Mouse (Mus musculus) megakaryocyte, embryonic 14.5 days (primary cell): ENCODE measurements around the gene Ifi213. TPM values are rescaled to one million over a fixed set of nuclear protein-coding genes. Genes with fewer than 3 reads are reported as not detected.
"Not testable (repeated sequence)": the region's sequence is repeated elsewhere in the genome, so short reads cannot be mapped to it uniquely, and the experiment has no call there.

ENCODE experiments used
- H3K27me3 ChIP-seq: replicated peaks from 2 replicates; pipeline ENCODE3; 2012; ENCODE audit warnings: inconsistent platforms
- H3K36me3 ChIP-seq: replicated peaks from 2 replicates; pipeline ENCODE3; 2012; ENCODE audit warnings: low read length, inconsistent platforms, mixed read lengths
- H3K4me1 ChIP-seq: 2 replicates; pipeline ENCODE4 v1.6.1; 2012; ENCODE audit warnings: inconsistent platforms
- H3K4me3 ChIP-seq: replicated peaks from 2 replicates; pipeline ENCODE3; 2012; ENCODE audit warnings: moderate library complexity, mild to moderate bottlenecking, inconsistent platforms
- H3K9me3 ChIP-seq: 2 replicates; pipeline ENCODE4 v1.6.1; 2012; ENCODE audit warnings: inconsistent platforms
- FLI1 ChIP-seq: IDR thresholded peaks from 2 replicates; pipeline ENCODE4 v1.6.1; 2012; ENCODE audit warnings: low read length, inconsistent platforms, mixed read lengths
- GATA1 ChIP-seq: IDR thresholded peaks from 3 replicates; pipeline ENCODE4 v1.6.1; 2012; ENCODE audit warnings: mixed read lengths, low read length, inconsistent platforms, borderline replicate concordance
- polyA plus RNA-seq: library from polyadenylated mRNA; stranded (reverse); fragments of >175 nt; gene quantifications from 2 replicates; pipeline ENCODE4 v1.2.3, GENCODE M21; 2012; ENCODE audit warnings: low replicate concordance; ENCODE audit not compliant: insufficient read depth

The Ifi213 gene
- polyA plus RNA-seq: not detected in 2 replicates

DNA sequence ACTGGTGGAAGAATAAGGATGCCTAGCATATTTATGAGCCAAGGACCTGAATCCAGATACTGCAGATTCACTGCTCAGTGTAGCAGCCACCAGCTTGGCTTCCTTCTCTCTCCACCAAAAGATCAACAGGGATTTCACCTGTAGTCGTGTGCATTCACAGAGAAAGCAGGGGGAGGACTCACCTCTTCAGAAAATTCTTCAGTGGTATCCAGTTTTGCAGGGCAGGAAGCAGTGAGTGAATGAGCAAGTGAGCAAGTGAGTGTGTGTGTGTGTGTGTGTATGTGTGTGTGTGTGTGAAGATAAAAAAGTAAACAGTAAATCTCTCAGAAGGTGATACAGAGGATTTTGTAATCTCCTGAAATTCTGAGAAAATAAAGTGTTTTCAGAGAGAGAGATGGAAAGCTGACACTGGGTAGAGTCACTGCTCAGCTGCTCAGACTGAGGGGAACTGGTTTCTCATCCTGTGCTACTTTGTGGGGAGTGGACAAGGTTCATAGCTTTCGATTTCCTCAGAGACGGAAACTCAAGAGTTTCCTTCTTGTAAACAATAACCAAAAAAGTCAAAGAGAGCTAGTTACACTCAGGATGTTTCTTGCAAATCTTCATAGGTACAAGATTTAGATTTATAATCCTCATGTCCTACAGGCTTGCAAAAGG lies at the start of gene Ifi213:
Gene Ifi213 (minus strand): TSS at position 437 of the 657 bp plus-strand sequence.
- H3K4me3 ChIP-seq, H3K9me3 ChIP-seq, H3K36me3 ChIP-seq, H3K4me1 ChIP-seq, H3K27me3 ChIP-seq: not testable (repeated sequence)

DNA sequence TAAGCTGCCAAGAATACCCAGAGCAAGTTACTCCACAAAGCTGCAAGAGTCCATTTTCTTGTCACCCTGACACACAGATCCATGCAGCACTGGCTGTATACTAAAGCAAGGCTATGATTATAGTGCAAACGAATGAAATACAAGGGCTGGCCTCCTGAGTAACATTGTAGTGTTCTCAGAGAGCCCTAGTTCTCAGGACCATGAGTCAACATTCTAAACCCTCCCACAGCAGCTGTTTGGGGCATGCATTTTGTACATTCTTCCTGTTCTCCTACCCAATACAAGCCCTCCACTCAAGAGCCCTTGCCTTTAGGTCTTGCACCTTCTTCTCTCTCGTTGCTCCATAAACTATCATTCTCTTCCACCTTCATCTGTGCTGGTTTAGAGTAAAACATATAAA lies 46.3 kb upstream of the Ifi213 start:
- Histone ChIP-seq H3K27me3 (no peaks in the 10 kb centered on the region), H3K4me3 (no peak overlapping the region), H3K4me1 (no peaks in the 10 kb centered on the region), H3K9me3 (no peaks in the 10 kb centered on the region), H3K36me3 (no peaks in the 10 kb centered on the region)
- TF ChIP-seq FLI1 (no peak), GATA1 (no peak)

DNA sequence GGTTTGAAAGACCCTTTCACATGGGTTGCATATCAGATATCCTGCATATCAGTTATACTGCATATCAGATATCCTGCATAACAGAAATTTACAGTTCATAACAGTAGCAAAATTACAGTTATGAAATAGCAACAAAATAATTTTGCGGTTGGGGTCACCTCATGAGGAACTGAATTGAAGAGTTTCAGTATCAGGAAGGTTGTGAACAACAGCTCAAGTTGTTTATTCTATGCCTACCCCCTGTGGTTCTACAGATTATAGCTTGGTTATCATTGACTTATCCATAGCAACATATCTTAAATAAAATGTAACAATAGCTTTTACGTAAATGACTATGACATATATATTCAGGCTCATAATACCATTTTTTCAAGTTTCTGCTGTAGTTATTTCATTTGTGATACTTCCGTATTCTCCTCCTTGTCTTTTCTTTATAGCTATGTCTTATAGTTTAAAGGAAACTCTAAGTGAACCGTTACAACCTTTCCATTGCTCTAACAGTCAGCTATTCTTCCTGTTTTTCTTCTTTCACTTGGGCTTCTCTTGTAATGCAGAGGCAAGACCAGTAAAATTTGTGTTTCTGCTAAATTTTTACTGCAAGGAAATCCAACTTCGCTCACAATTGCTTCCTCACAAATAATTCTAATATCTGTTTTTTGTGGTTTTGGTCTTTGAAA lies 35.0 kb upstream of the Ifi213 start:
- Histone ChIP-seq H3K4me1 (no peaks in the 10 kb centered on the region), H3K27me3 (no peaks in the 10 kb centered on the region), H3K4me3 (no peak overlapping the region), H3K36me3 (no peaks in the 10 kb centered on the region), H3K9me3 (no peaks in the 10 kb centered on the region)
- TF ChIP-seq GATA1 (no peak), FLI1 (no peak)

DNA sequence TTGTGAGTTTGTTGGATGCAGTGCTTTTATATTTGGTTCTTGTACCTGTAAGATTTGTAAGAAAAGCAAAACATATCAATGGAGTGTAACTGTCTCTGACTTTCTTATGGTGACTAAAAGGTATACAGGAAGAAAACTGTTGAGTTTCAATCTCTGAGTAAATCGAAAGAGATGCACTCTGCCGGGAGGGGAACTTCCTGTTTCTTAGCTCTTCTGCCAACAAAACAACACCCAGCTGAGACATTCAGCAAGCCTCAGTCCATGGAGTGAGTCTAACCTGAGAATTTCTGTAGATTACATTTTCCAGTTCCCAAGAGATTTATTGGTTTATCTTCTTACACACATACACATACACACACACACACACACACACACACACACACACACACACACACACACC lies 31.5 kb upstream of the Ifi213 start, which contains the start of gene Ifi209:
Gene Ifi209 (plus strand): TSS at position 296 of the 400 bp plus-strand sequence.
- H3K4me1 ChIP-seq, H3K4me3 ChIP-seq, H3K9me3 ChIP-seq, H3K27me3 ChIP-seq, H3K36me3 ChIP-seq: not testable (repeated sequence)

DNA sequence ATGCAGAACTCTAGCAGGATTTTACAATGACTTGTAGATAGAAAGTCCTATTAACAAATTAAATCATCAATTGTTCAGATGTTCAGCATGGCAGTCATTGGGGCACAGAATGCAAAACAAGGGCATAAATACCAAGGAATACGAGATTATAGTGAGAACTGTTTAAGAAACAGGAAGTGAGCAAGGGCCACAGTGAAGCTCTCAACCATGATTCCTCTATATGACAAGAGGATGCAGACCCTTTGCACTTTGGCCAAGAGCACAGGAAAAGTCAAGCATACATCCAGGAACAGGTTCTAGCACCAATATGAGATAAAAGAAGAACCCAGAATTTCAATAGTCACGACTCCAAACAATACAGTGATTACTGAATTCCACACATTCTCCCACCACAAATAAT lies 27.6 kb upstream of the Ifi213 start:
- TF ChIP-seq GATA1: no peak
- TF ChIP-seq FLI1: no peak
- Histone ChIP-seq H3K27me3 (no peaks in the 10 kb centered on the region), H3K4me1 (no peaks in the 10 kb centered on the region), H3K9me3 (no peaks in the 10 kb centered on the region), H3K36me3 (no peaks in the 10 kb centered on the region), H3K4me3 (no peak overlapping the region)

- H3K36me3 ChIP-seq: no peaks in the 10 kb centered on the region
- no peaks in the 10 kb centered on the region for H3K4me1 ChIP-seq
- no peaks in the 10 kb centered on the region for H3K9me3 ChIP-seq
- H3K4me3 ChIP-seq: no peak overlapping the region
- TF ChIP-seq GATA1: no peak
- no peak for TF ChIP-seq FLI1
- no peaks in the 10 kb centered on the region for H3K27me3 ChIP-seq
These were observed 25.0 kb upstream of the Ifi213 start for GRCm38 (mm10) chr1:173624052-173624451.

- H3K9me3 ChIP-seq, H3K4me3 ChIP-seq, H3K4me1 ChIP-seq, H3K36me3 ChIP-seq, H3K27me3 ChIP-seq: not testable (repeated sequence)
These were observed 23.1 kb upstream of the Ifi213 start for GRCm38 (mm10) chr1:173622216-173622615.

DNA sequence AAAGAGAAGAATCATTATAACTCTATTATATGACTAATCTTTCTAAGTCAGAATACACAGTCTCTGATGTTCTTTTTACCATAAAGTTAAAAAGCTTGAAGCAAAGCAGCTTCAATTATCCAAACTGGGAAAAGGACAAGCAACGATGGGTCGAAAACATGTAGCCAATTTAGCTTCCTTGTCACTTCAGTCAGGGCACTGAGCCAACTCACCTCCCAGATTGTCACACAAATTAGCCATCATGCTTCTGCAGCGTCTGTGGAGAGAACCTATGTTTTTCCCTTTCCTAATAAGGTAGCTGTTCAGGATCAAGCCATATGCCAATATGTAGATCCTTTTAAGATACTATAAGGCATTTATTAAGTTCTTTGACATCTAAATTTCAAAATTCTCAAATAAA lies 11.2 kb upstream of the Ifi213 start:
- H3K4me1 ChIP-seq, H3K27me3 ChIP-seq, H3K9me3 ChIP-seq, H3K4me3 ChIP-seq, H3K36me3 ChIP-seq: not testable (repeated sequence)

DNA sequence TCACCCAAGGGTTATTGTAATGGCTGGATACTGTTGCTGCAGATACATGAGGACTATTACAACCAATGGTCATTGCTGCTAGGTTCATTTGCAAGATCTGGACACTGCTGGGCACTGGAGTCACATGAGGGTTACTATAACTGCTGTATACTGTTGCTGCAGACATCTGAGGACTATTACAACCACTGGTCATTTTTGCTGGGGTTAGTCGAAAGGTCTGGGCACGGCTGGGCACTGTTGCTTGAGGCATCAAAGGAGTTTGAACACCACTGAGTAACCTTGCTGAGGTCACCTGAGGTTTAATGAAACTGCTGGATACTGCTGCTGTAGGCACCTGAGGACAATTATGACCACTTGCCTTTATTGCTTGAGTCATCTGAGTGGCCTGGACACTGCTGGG lies 9.4 kb downstream of the Ifi213 start:
- H3K4me1 ChIP-seq, H3K27me3 ChIP-seq, H3K36me3 ChIP-seq, H3K4me3 ChIP-seq, H3K9me3 ChIP-seq: not testable (repeated sequence)

DNA sequence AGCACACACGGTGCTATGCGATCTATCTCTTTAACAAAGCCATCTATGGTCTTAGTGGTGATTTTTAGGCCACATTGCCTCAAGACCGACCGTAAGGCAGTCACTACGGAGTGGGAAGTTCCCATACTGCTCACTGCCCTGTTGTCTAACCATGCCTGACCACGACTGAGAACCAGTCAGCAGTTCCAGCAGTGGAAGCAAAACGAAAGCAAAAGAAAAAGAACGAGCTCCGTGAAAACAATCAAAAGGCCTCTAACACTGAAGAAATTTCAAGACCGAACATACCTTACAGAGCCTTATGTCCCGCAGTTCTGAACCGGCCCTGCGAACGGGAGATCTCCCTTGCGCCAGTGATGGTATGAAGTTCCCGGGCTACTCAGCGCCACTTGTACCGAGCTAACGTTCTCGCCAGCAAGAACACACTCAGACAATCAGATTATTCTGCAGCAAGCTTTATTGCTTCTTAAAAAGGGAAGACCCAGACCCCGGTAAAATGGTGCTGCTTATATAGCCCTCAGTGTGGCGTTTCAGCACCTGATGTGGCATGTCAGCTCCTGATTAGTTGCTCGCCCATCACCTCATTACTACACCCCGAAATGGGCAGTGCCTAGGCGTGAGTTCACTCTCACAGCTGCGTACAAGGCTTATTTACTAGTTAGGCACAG lies 19.0 kb downstream of the Ifi213 start:
- H3K9me3 ChIP-seq: peaks cover 36% of the 10 kb centered on the region
- no peaks in the 10 kb centered on the region for H3K4me1 ChIP-seq
- H3K4me3 ChIP-seq: no peak overlapping the region
- TF ChIP-seq FLI1: no peak
- TF ChIP-seq GATA1: no peak
- H3K36me3 ChIP-seq: no peaks in the 10 kb centered on the region
- H3K27me3 ChIP-seq: no peaks in the 10 kb centered on the region

- H3K36me3 ChIP-seq: no peaks in the 10 kb centered on the region
- H3K9me3 ChIP-seq: peaks cover 36% of the 10 kb centered on the region
- no peaks in the 10 kb centered on the region for H3K27me3 ChIP-seq
- no peaks in the 10 kb centered on the region for H3K4me1 ChIP-seq
- no peak overlapping the region for H3K4me3 ChIP-seq
- TF ChIP-seq GATA1: no peak
- no peak for TF ChIP-seq FLI1
These were observed 20.0 kb downstream of the Ifi213 start for GRCm38 (mm10) chr1:173579079-173579478.

- H3K4me1 ChIP-seq, H3K36me3 ChIP-seq, H3K27me3 ChIP-seq, H3K9me3 ChIP-seq, H3K4me3 ChIP-seq: not testable (repeated sequence)
These were observed 48.5 kb downstream of the Ifi213 start for GRCm38 (mm10) chr1:173550491-173551050.

GRCm38 (mm10) chr1:173548798-173549197 lies 50.3 kb downstream of the Ifi213 start:
- H3K27me3 ChIP-seq, H3K9me3 ChIP-seq, H3K4me3 ChIP-seq, H3K36me3 ChIP-seq, H3K4me1 ChIP-seq: not testable (repeated sequence)

- not testable (repeated sequence) for H3K4me3 ChIP-seq, H3K27me3 ChIP-seq, H3K36me3 ChIP-seq, H3K4me1 ChIP-seq, H3K9me3 ChIP-seq
These were observed 63.3 kb downstream of the Ifi213 start, which contains the start of gene Ifi214 for GRCm38 (mm10) chr1:173535791-173536190. Gene Ifi214, minus strand, starts transcription at chr1:173535957.
